In genomic region chr11:42418996-42419782, GRCm38 (mm10) we compare ENCODE assay signal across 8 mouse cellular contexts. TPM values are rescaled to one million over a fixed set of nuclear protein-coding genes. Genes with fewer than 3 reads are reported as not detected.
DNase-seq lines count a peak whose midpoint lies in the region; ATAC-seq and TF ChIP-seq lines count a peak whose summit lies in the region.

Gabrb2 (plus strand) TSS chr11:42419757.

- no peaks in the 10 kb centered on the region for H3K36me3 ChIP-seq in kidney, embryonic 15.5 days
- H3K36me3 ChIP-seq in forebrain, postnatal 0 days (ENCODE audit: insufficient read depth): no peaks in the 10 kb centered on the region
- no peaks in the 10 kb centered on the region for H3K36me3 ChIP-seq in liver, embryonic 12.5 days

- H3K9me3 ChIP-seq in kidney, embryonic 15.5 days (replicated peaks): no peaks in the 10 kb centered on the region
- H3K9me3 ChIP-seq in forebrain, postnatal 0 days (ENCODE audit: low read length): no peaks in the 10 kb centered on the region
- no peaks in the 10 kb centered on the region for H3K9me3 ChIP-seq in liver, embryonic 12.5 days (replicated peaks)

- H3K4me1 ChIP-seq in kidney, embryonic 15.5 days: peaks cover 9% of the 10 kb centered on the region
- no peaks in the 10 kb centered on the region for H3K4me1 ChIP-seq in forebrain, postnatal 0 days (ENCODE audit: insufficient read depth)
- H3K4me1 ChIP-seq in liver, embryonic 12.5 days: no peaks in the 10 kb centered on the region

- ATAC-seq in kidney, embryonic 15.5 days (replicated peaks; ENCODE audit: low FRiP score): no peak
- peak; percentile 40 for ATAC-seq in forebrain, postnatal 0 days
- no peak for ATAC-seq in liver, embryonic 12.5 days
- ATAC-seq in erythroid progenitor cell, adult 5-6 weeks (replicated peaks; ENCODE audit: low FRiP score, poor library complexity, severe bottlenecking): no peak
- ATAC-seq in inflammation-experienced regulatory T-cells, adult 6 months: no peak

- H3K9ac ChIP-seq in kidney, embryonic 15.5 days: 0 out of 2 replicates have a peak within 1 kb of the TSS, but pooled peaks have one; percentile 26
- H3K9ac ChIP-seq in forebrain, postnatal 0 days: peak within 1 kb of the TSS; percentile 81
- H3K9ac ChIP-seq in liver, embryonic 12.5 days: no peak within 1 kb of the TSS

- WGBS in kidney, embryonic 15.5 days: 27% methylated on average over 17 of the region's 20 CpGs
- 28% methylated on average over 19 of the region's 20 CpGs for WGBS in forebrain, postnatal 0 days
- WGBS in liver, embryonic 12.5 days (ENCODE audit: insufficient replicate concordance): 28% methylated on average over 19 of the region's 20 CpGs

- H3K27me3 ChIP-seq in kidney, embryonic 15.5 days: peaks cover 7% of the 10 kb centered on the region; the same call in 1 of the 2 replicates
- no peaks in the 10 kb centered on the region for H3K27me3 ChIP-seq in forebrain, postnatal 0 days (ENCODE audit: insufficient read depth, low read length)
- peaks cover 34% of the 10 kb centered on the region for H3K27me3 ChIP-seq in liver, embryonic 12.5 days (replicated peaks)

- no peak within 1 kb of the TSS for H3K27ac ChIP-seq in kidney, embryonic 15.5 days
- peak within 1 kb of the TSS; percentile 95 for H3K27ac ChIP-seq in forebrain, postnatal 0 days (ENCODE audit: low read depth, low read length)
- H3K27ac ChIP-seq in liver, embryonic 12.5 days: no peak within 1 kb of the TSS

- no peak for DNase-seq in kidney, adult 11 months
- peak; percentile 36 to 58 for DNase-seq in cerebellum, adult 18-20 months
- DNase-seq in forebrain, postnatal 0 days: peak; percentile 50
- no peak for DNase-seq in thymus, adult 18-20 months

- H3K4me3 ChIP-seq in kidney, embryonic 15.5 days (replicated peaks): peak within 1 kb of the TSS; percentile 55
- peak within 1 kb of the TSS; percentile 74 for H3K4me3 ChIP-seq in forebrain, postnatal 0 days (ENCODE audit: low read depth, low read length)
- peak within 1 kb of the TSS; percentile 28 for H3K4me3 ChIP-seq in liver, embryonic 12.5 days

- TF ChIP-seq CTCF in forebrain, postnatal 0 days (IDR thresholded peaks at IDR 0.05; ENCODE audit: low read depth): peak; percentile 17; the same call in 1 of the 2 replicates

- peak within 1 kb of the TSS; percentile 96 for H3K4me2 ChIP-seq in kidney, embryonic 15.5 days
- H3K4me2 ChIP-seq in forebrain, postnatal 0 days (ENCODE audit: low read depth): peak within 1 kb of the TSS; percentile 77
- peak within 1 kb of the TSS; percentile 57 for H3K4me2 ChIP-seq in liver, embryonic 12.5 days

RNA-seq across cellular contexts. Expression of gene Gabrb2, which starts in this region (rescaled TPM):
- 1.3 and 1.4 TPM in 2 replicates for polyA plus RNA-seq in kidney, embryonic 15.5 days (2015; fragmentation: Nextera tagmentation; extraction: Ambion mirVana)
- total RNA-seq in forebrain, postnatal 0 days (2014; rRNA removed): 90.0 and 101 TPM in 2 replicates
- polyA plus RNA-seq in forebrain, postnatal 0 days (2015; fragmentation: Nextera tagmentation; extraction: Ambion mirVana): 14.4 and 25.9 TPM in 2 replicates
- polyA plus RNA-seq in liver, embryonic 12.5 days (2016; fragmentation: Nextera tagmentation; extraction: Ambion mirVana): 0.31 and 0.35 TPM in 2 replicates
- not detected in 2 replicates for total RNA-seq in erythroid progenitor cell, adult 5-6 weeks (2015; ENCODE audit: low replicate concordance)
- total RNA-seq in erythroid progenitor cell, adult 5-6 weeks (2017; ENCODE audit: low replicate concordance): not detected in 2 replicates
- polyA plus RNA-seq in inflammation-experienced regulatory T-cells, adult 6 months (2017; shearing (Covaris generic)): under 1 TPM in 1 of 3 experiments, not detected in 2; 0.08 TPM

Comparison
In these comparisons a context has a peak if more than half of its experiments do, and no peak if none do; other contexts are left out.
1. RNA of gene Gabrb2 (total RNA-seq): 90.0 to 101 TPM in forebrain, postnatal 0 days; not detected in erythroid progenitor cell, adult 5-6 weeks; every median in the first group is over 10 times any median in the second.
2. DNase-seq: peak in cerebellum, adult 18-20 months (2 of 2) and forebrain, postnatal 0 days (single experiment); none in kidney, adult 11 months (single experiment) and thymus, adult 18-20 months (0 of 2).
3. Peak in every context shown above with its lines, with median percentiles within 50 percentile points of each other: H3K4me2 ChIP-seq and H3K4me3 ChIP-seq.